Mouse (Mus musculus) fat pad, adult 2 months (tissue): ENCODE measurements around the gene Xirp2.
"Not testable (repeated sequence)": the region's sequence is repeated elsewhere in the genome, so short reads cannot be mapped to it uniquely, and the experiment has no call there.

Experiments used
- DNase-seq: peaks from one replicate; pipeline ENCODE4 v3.0.0-alpha.2; 2011; ENCODE audit warnings: low read depth, low spot score; ENCODE audit errors: extremely low read depth

The Xirp2 gene

GRCm38 (mm10) chr2:67445780-67446179 is at the start of gene Xirp2:
TSS of gene Xirp2 (plus strand) at chr2:67446002.
- no peak for DNase-seq

GRCm38 (mm10) chr2:67413425-67413824 is 32.4 kb upstream of the Xirp2 start, which contains the start of gene Gm21830:
TSS of gene Gm21830 (plus strand) at chr2:67413725.
- DNase-seq, result not testable (repeated sequence)

- DNase-seq, result no peak
Observed at GRCm38 (mm10) chr2:67420853-67421252, 24.9 kb upstream of the Xirp2 start.

- no peak for DNase-seq
Observed at GRCm38 (mm10) chr2:67422799-67423198, 23.0 kb upstream of the Xirp2 start.

GRCm38 (mm10) chr2:67433081-67433480 is 12.7 kb upstream of the Xirp2 start, which contains the start of gene Gm26727:
TSS of gene Gm26727 (minus strand) at chr2:67433181.
- no peak for DNase-seq

- no peak for DNase-seq
Observed at GRCm38 (mm10) chr2:67438309-67438708, 7.5 kb upstream of the Xirp2 start.

- DNase-seq, result no peak
Observed at GRCm38 (mm10) chr2:67446772-67447171, 970 bp downstream of the Xirp2 start.

- no peak for DNase-seq
Observed at GRCm38 (mm10) chr2:67447206-67447605, 1.4 kb downstream of the Xirp2 start.

- DNase-seq, result no peak
Observed at GRCm38 (mm10) chr2:67460857-67461256, 15.1 kb downstream of the Xirp2 start.

GRCm38 (mm10) chr2:67467036-67467435 is 21.2 kb downstream of the Xirp2 start:
- DNase-seq, result no peak

GRCm38 (mm10) chr2:67470030-67470429 is 24.2 kb downstream of the Xirp2 start:
- DNase-seq, result not testable (repeated sequence)

GRCm38 (mm10) chr2:67477753-67478152 is 32.0 kb downstream of the Xirp2 start:
- DNase-seq, result no peak

- no peak for DNase-seq
Observed at GRCm38 (mm10) chr2:67481051-67481450, 35.2 kb downstream of the Xirp2 start.

GRCm38 (mm10) chr2:67486721-67487120 is 40.9 kb downstream of the Xirp2 start:
- no peak for DNase-seq

GRCm38 (mm10) chr2:67487162-67487561 is 41.4 kb downstream of the Xirp2 start:
- DNase-seq, result no peak

GRCm38 (mm10) chr2:67488465-67489127 is 42.8 kb downstream of the Xirp2 start:
- DNase-seq, result no peak

- no peak for DNase-seq
Observed at GRCm38 (mm10) chr2:67489128-67489492, 43.3 kb downstream of the Xirp2 start.

GRCm38 (mm10) chr2:67505457-67505856 is 59.7 kb downstream of the Xirp2 start:
- no peak for DNase-seq

GRCm38 (mm10) chr2:67516405-67516804 is 70.6 kb downstream of the Xirp2 start:
- no peak for DNase-seq

- no peak for DNase-seq
Observed at GRCm38 (mm10) chr2:67535347-67535746, 89.5 kb downstream of the Xirp2 start.

GRCm38 (mm10) chr2:67539426-67539825 is 93.6 kb downstream of the Xirp2 start:
- DNase-seq, result no peak

- DNase-seq, result no peak
Observed at GRCm38 (mm10) chr2:67541957-67542696, 96.3 kb downstream of the Xirp2 start.
